Mouse (Mus musculus): Measurements from ENCODE around the gene Psenen. TPM values are rescaled to one million over a fixed set of nuclear protein-coding genes. Genes with fewer than 3 reads are reported as not detected.

The Psenen gene
- polyA plus RNA-seq, 1 experiment from 2014 or later = 121 TPM

GRCm38 (mm10) chr7:30596093-30596492, 32.7 kb upstream of the Psenen start:
- no peaks in the 10 kb centered on the region for H3K36me3 ChIP-seq (replicated peaks)
- no peak for ATAC-seq (replicated peaks)
- 81% methylated on average over 5 of the region's 5 CpGs for WGBS

GRCm38 (mm10) chr7:30594510-30595024, 31.1 kb upstream of the Psenen start:
- ATAC-seq (replicated peaks) = no peak
- Histone ChIP-seq H3K36me3 (replicated peaks) (no peaks in the 10 kb centered on the region), H3K27me3 (replicated peaks) (no peaks in the 10 kb centered on the region), H3K4me3 (no peak overlapping the region), H3K4me1 (peaks cover 5% of the 10 kb centered on the region), H3K9ac (no peak overlapping the region), H3K9me3 (no peaks in the 10 kb centered on the region), H3K4me2 (no peak overlapping the region), H3K27ac (no peak overlapping the region)
- 64% methylated on average over 4 of the region's 4 CpGs for WGBS

More at GRCm38 (mm10) chr7:30596093-30596492, 32.7 kb upstream of the Psenen start:
- Histone ChIP-seq H3K4me2 (no peak overlapping the region), H3K27me3 (replicated peaks) (no peaks in the 10 kb centered on the region), H3K27ac (no peak overlapping the region), H3K4me1 (peaks cover 13% of the 10 kb centered on the region), H3K4me3 (no peak overlapping the region), H3K9ac (no peak overlapping the region), H3K9me3 (no peaks in the 10 kb centered on the region)

GRCm38 (mm10) chr7:30593579-30594509, 30.4 kb upstream of the Psenen start:
- ATAC-seq (replicated peaks) = no peak
- H3K4me1 ChIP-seq = peaks cover 6% of the 10 kb centered on the region
- H3K9me3 ChIP-seq = no peaks in the 10 kb centered on the region
- H3K4me3 ChIP-seq = no peak overlapping the region
- H3K9ac ChIP-seq = no peak overlapping the region
- no peaks in the 10 kb centered on the region for H3K36me3 ChIP-seq (replicated peaks)
- no peaks in the 10 kb centered on the region for H3K27me3 ChIP-seq (replicated peaks)
- H3K27ac ChIP-seq = no peak overlapping the region
- no peak overlapping the region for H3K4me2 ChIP-seq
- WGBS = 64% methylated on average over 10 of the region's 10 CpGs

GRCm38 (mm10) chr7:30592772-30593423, 29.5 kb upstream of the Psenen start:
- WGBS = 58% methylated on average over 5 of the region's 5 CpGs
- no peak for ATAC-seq (replicated peaks)
- H3K27me3 ChIP-seq (replicated peaks) = no peaks in the 10 kb centered on the region

GRCm38 (mm10) chr7:30591605-30591951, 28.2 kb upstream of the Psenen start:
- H3K27me3 ChIP-seq (replicated peaks) = no peaks in the 10 kb centered on the region
- ATAC-seq (replicated peaks) = no peak
- H3K9me3 ChIP-seq = no peaks in the 10 kb centered on the region
- H3K4me1 ChIP-seq = peaks cover 18% of the 10 kb centered on the region
- H3K4me2 ChIP-seq = no peak overlapping the region
- H3K9ac ChIP-seq = no peak overlapping the region
- 32% methylated on average over 4 of the region's 4 CpGs for WGBS
- no peaks in the 10 kb centered on the region for H3K36me3 ChIP-seq (replicated peaks)
- H3K4me3 ChIP-seq = no peak overlapping the region
- H3K27ac ChIP-seq = no peak overlapping the region

More at GRCm38 (mm10) chr7:30592772-30593423, 29.5 kb upstream of the Psenen start:
- no peak overlapping the region for H3K4me2 ChIP-seq
- H3K4me3 ChIP-seq = no peak overlapping the region
- H3K9ac ChIP-seq = no peak overlapping the region
- H3K4me1 ChIP-seq = peaks cover 6% of the 10 kb centered on the region
- H3K27ac ChIP-seq = no peak overlapping the region
- H3K9me3 ChIP-seq = no peaks in the 10 kb centered on the region
- no peaks in the 10 kb centered on the region for H3K36me3 ChIP-seq (replicated peaks)

GRCm38 (mm10) chr7:30590927-30591604, 27.6 kb upstream of the Psenen start:
- Histone ChIP-seq H3K9me3 (no peaks in the 10 kb centered on the region), H3K27me3 (replicated peaks) (no peaks in the 10 kb centered on the region), H3K4me2 (no peak overlapping the region), H3K4me1 (peaks cover 21% of the 10 kb centered on the region), H3K36me3 (replicated peaks) (no peaks in the 10 kb centered on the region), H3K9ac (no peak overlapping the region), H3K27ac (no peak overlapping the region), H3K4me3 (no peak overlapping the region)
- 82% methylated on average over 9 of the region's 9 CpGs for WGBS
- no peak for ATAC-seq (replicated peaks)

- Histone ChIP-seq H3K27ac (peak overlapping the region; percentile 90), H3K4me2 (peak overlapping the region; percentile 78), H3K9ac (peak overlapping the region; percentile 83), H3K27me3 (replicated peaks) (no peaks in the 10 kb centered on the region), H3K36me3 (replicated peaks) (peaks cover 11% of the 10 kb centered on the region; the same call in 1 of the 2 replicates), H3K4me3 (peak overlapping the region; percentile 57), H3K9me3 (no peaks in the 10 kb centered on the region), H3K4me1 (peaks cover 21% of the 10 kb centered on the region)
- WGBS = 32% methylated on average over 40 of the region's 40 CpGs
- peak; percentile 66 for ATAC-seq (replicated peaks)
Measured at GRCm38 (mm10) chr7:30589435-30590301, 26.2 kb upstream of the Psenen start.

- H3K4me3 ChIP-seq = peak within 1 kb of the TSS; percentile 57
- ATAC-seq (replicated peaks) = peak; percentile 96
- H3K27ac ChIP-seq = peak within 1 kb of the TSS; percentile 90
- no peaks in the 10 kb centered on the region for H3K27me3 ChIP-seq (replicated peaks)
- H3K4me2 ChIP-seq = peak within 1 kb of the TSS; percentile 86
- peaks cover 21% of the 10 kb centered on the region for H3K4me1 ChIP-seq
- no peaks in the 10 kb centered on the region for H3K9me3 ChIP-seq
- WGBS = under 1% methylated on average over 52 of the region's 68 CpGs
- peaks cover 18% of the 10 kb centered on the region; the same call in 1 of the 2 replicates for H3K36me3 ChIP-seq (replicated peaks)
- H3K9ac ChIP-seq = peak within 1 kb of the TSS; percentile 83
Measured at GRCm38 (mm10) chr7:30588676-30589434, 25.4 kb upstream of the Psenen start, which contains the start of gene Kmt2b. Gene Kmt2b (minus strand): TSS chr7:30588726.

- peak overlapping the region; percentile 90 for H3K27ac ChIP-seq
- peaks cover 25% of the 10 kb centered on the region; the same call in 1 of the 2 replicates for H3K36me3 ChIP-seq (replicated peaks)
- no peaks in the 10 kb centered on the region for H3K9me3 ChIP-seq
- under 1% methylated on average over 62 of the region's 67 CpGs for WGBS
- H3K4me3 ChIP-seq = peak overlapping the region; percentile 57
- no peaks in the 10 kb centered on the region for H3K27me3 ChIP-seq (replicated peaks)
- peaks cover 21% of the 10 kb centered on the region for H3K4me1 ChIP-seq
- peak overlapping the region; percentile 86 for H3K4me2 ChIP-seq
- H3K9ac ChIP-seq = peak overlapping the region; percentile 83
- peak; percentile 62 for ATAC-seq (replicated peaks)
Measured at GRCm38 (mm10) chr7:30587842-30588667, 24.6 kb upstream of the Psenen start.

- Histone ChIP-seq H3K9ac (no peak overlapping the region), H3K9me3 (no peaks in the 10 kb centered on the region), H3K4me2 (peak overlapping the region; percentile 86), H3K4me1 (peaks cover 21% of the 10 kb centered on the region), H3K27ac (no peak overlapping the region), H3K4me3 (peak overlapping the region; percentile 57; the same call in 1 of the 2 replicates), H3K27me3 (replicated peaks) (no peaks in the 10 kb centered on the region), H3K36me3 (replicated peaks) (peaks cover 38% of the 10 kb centered on the region)
- 90% methylated on average over 28 of the region's 28 CpGs for WGBS
- no peak for ATAC-seq (replicated peaks)
Measured at GRCm38 (mm10) chr7:30586455-30587020, 23.1 kb upstream of the Psenen start.

Data from midbrain, embryonic 15.5 days (tissue).